Mouse (Mus musculus): Measurements from ENCODE around the gene Zrsr1. TPM values are rescaled to one million over a fixed set of nuclear protein-coding genes. Genes with fewer than 3 reads are reported as not detected.

The Zrsr1 gene
- total and polyA plus RNA-seq, 2 experiments from 2014 or later = 9.1 to 16.7 TPM

DNA sequence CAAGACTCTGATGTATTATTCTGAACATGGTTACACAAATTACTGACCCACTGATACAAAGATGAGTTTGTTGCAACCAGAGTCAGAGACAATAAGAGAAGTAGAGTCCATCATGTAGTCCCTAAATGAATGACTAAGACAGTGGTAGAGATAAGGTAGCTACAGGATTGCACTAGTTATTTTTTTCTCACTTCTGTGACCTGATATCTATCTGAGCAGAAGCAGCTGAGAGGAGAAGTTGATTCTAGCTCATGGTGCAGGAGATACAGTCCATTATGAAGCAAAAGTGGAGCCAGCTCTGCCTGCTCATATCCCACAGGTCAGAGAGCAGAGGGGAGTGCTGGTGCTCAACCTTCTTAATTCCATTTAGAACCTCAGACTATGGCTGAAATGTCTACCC, 39.6 kb upstream of the Zrsr1 start:
- no peaks in the 10 kb centered on the region for H3K36me3 ChIP-seq (ENCODE audit: insufficient read depth, low read length)

DNA sequence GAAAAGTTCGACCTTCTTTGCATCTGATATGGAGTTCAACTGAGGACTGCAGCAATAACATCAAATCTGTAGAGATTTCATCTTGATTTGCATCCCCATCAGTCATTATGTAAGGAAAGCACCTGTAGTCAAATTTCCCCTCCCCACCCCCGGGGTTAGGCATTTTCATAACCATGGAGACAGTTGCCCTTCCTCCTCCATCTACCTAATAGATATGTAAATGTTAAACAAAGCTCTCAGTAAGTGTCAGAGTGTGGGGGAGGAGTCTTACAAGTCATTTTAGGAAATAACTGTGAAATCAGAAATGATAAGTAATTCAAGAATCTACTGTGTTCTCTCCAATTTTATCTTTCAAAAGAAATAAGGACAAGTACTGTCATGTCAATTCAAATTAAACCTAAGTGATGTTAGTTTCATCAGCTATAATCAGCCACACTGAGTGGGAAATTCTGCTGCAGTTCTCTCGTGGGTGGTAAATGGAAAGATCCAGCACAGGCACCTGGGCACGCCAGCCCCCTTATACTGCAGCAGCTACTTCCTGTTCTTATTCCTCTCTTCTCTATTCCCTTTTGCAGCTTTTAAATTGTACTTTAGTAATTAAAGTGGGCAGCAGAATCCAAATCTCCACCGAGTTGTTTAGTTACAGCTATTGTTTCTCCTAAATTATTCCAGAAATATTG, 35.2 kb upstream of the Zrsr1 start:
- Histone ChIP-seq H3K36me3 (ENCODE audit: insufficient read depth, low read length) (no peaks in the 10 kb centered on the region), H3K27ac (no peak overlapping the region), H3K4me2 (ENCODE audit: low read depth, low read length) (no peak overlapping the region), H3K4me1 (ENCODE audit: insufficient read depth, low read length) (no peaks in the 10 kb centered on the region), H3K9me3 (ENCODE audit: low read length) (no peaks in the 10 kb centered on the region), H3K4me3 (ENCODE audit: low read length) (no peak overlapping the region), H3K9ac (replicated peaks; ENCODE audit: low read length) (no peak overlapping the region), H3K27me3 (ENCODE audit: insufficient read depth, low read length) (no peaks in the 10 kb centered on the region)
- WGBS = 48% methylated on average over 5 of the region's 5 CpGs
- no peak for ATAC-seq
- TF ChIP-seq CTCF (IDR thresholded peaks at IDR 0.05; ENCODE audit: low read depth) = no peak
- DNase-seq (ENCODE audit: low spot score) = no peak

More for the DNA sequence above, 39.6 kb upstream of the Zrsr1 start:
- no peak for ATAC-seq
- H3K9me3 ChIP-seq (ENCODE audit: low read length) = no peaks in the 10 kb centered on the region
- H3K4me2 ChIP-seq (ENCODE audit: low read depth, low read length) = no peak overlapping the region
- H3K4me3 ChIP-seq (ENCODE audit: low read length) = no peak overlapping the region
- H3K27me3 ChIP-seq (ENCODE audit: insufficient read depth, low read length) = no peaks in the 10 kb centered on the region
- no peak for TF ChIP-seq CTCF (IDR thresholded peaks at IDR 0.05; ENCODE audit: low read depth)
- no peak overlapping the region for H3K27ac ChIP-seq
- no peak for DNase-seq (ENCODE audit: low spot score)
- no peak overlapping the region for H3K9ac ChIP-seq (replicated peaks; ENCODE audit: low read length)
- H3K4me1 ChIP-seq (ENCODE audit: insufficient read depth, low read length) = no peaks in the 10 kb centered on the region

- Histone ChIP-seq H3K4me1 (ENCODE audit: insufficient read depth, low read length) (no peaks in the 10 kb centered on the region), H3K36me3 (ENCODE audit: insufficient read depth, low read length) (no peaks in the 10 kb centered on the region), H3K4me3 (ENCODE audit: low read length) (no peak overlapping the region), H3K27me3 (ENCODE audit: insufficient read depth, low read length) (no peaks in the 10 kb centered on the region), H3K4me2 (ENCODE audit: low read depth, low read length) (no peak overlapping the region), H3K27ac (no peak overlapping the region), H3K9ac (replicated peaks; ENCODE audit: low read length) (no peak overlapping the region), H3K9me3 (ENCODE audit: low read length) (no peaks in the 10 kb centered on the region)
- 90% methylated on average over 4 of the region's 4 CpGs for WGBS
- no peak for DNase-seq (ENCODE audit: low spot score)
- no peak for TF ChIP-seq CTCF (IDR thresholded peaks at IDR 0.05; ENCODE audit: low read depth)
- no peak for ATAC-seq
These were observed 34.0 kb upstream of the Zrsr1 start for GRCm38 (mm10) chr11:22937716-22938316.

- H3K4me3 ChIP-seq (ENCODE audit: low read length) = no peak overlapping the region
- WGBS = 91% methylated on average over 2 of the region's 2 CpGs
- DNase-seq (ENCODE audit: low spot score) (no peak), ATAC-seq (no peak)
- H3K9me3 ChIP-seq (ENCODE audit: low read length) = no peaks in the 10 kb centered on the region
- H3K4me1 ChIP-seq (ENCODE audit: insufficient read depth, low read length) = no peaks in the 10 kb centered on the region
- no peak for TF ChIP-seq CTCF (IDR thresholded peaks at IDR 0.05; ENCODE audit: low read depth)
- H3K9ac ChIP-seq (replicated peaks; ENCODE audit: low read length) = no peak overlapping the region
- no peak overlapping the region for H3K27ac ChIP-seq
- H3K36me3 ChIP-seq (ENCODE audit: insufficient read depth, low read length) = no peaks in the 10 kb centered on the region
- H3K27me3 ChIP-seq (ENCODE audit: insufficient read depth, low read length) = no peaks in the 10 kb centered on the region
- H3K4me2 ChIP-seq (ENCODE audit: low read depth, low read length) = no peak overlapping the region
These were observed 32.8 kb upstream of the Zrsr1 start for GRCm38 (mm10) chr11:22938983-22939382.

DNA sequence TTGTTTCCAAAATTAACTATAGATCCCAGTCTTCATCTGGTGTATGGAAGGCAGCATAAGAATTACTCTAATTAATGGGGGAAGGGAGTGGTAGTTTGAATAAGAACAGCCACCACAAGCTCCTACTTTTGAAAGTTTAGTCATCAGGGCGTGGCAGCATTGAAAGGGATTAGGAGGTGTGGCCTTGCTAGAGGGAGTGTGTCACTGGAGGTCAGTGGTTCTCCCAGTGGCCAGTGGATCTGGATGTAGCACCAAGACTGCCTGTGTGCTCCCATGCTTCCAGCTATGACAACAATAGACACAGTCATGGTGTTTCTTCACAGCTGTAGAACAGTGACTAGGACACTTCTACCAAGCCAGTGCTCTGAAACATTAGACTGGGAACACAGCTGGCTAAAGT, 22.7 kb upstream of the Zrsr1 start:
- H3K9ac ChIP-seq (replicated peaks; ENCODE audit: low read length) = no peak overlapping the region
- no peak overlapping the region for H3K4me3 ChIP-seq (ENCODE audit: low read length)
- no peaks in the 10 kb centered on the region for H3K36me3 ChIP-seq (ENCODE audit: insufficient read depth, low read length)
- no peak for TF ChIP-seq CTCF (IDR thresholded peaks at IDR 0.05; ENCODE audit: low read depth)
- no peaks in the 10 kb centered on the region for H3K27me3 ChIP-seq (ENCODE audit: insufficient read depth, low read length)
- H3K4me2 ChIP-seq (ENCODE audit: low read depth, low read length) = no peak overlapping the region
- no peak for DNase-seq (ENCODE audit: low spot score)
- ATAC-seq = no peak
- no peak overlapping the region for H3K27ac ChIP-seq
- H3K9me3 ChIP-seq (ENCODE audit: low read length) = no peaks in the 10 kb centered on the region
- WGBS = 91% methylated on average over 1 of the region's 1 CpGs
- no peaks in the 10 kb centered on the region for H3K4me1 ChIP-seq (ENCODE audit: insufficient read depth, low read length)

- Histone ChIP-seq H3K4me3 (ENCODE audit: low read length) (no peak overlapping the region), H3K27me3 (ENCODE audit: insufficient read depth, low read length) (no peaks in the 10 kb centered on the region), H3K4me1 (ENCODE audit: insufficient read depth, low read length) (no peaks in the 10 kb centered on the region), H3K9me3 (ENCODE audit: low read length) (no peaks in the 10 kb centered on the region), H3K4me2 (ENCODE audit: low read depth, low read length) (no peak overlapping the region), H3K36me3 (ENCODE audit: insufficient read depth, low read length) (no peaks in the 10 kb centered on the region; the same call in 1 of the 2 replicates), H3K27ac (no peak overlapping the region), H3K9ac (replicated peaks; ENCODE audit: low read length) (no peak overlapping the region)
- 0 out of 2 replicates have a peak, but pooled peaks have one; percentile 12 for TF ChIP-seq CTCF (IDR thresholded peaks at IDR 0.05; ENCODE audit: low read depth)
- no peak for ATAC-seq
- no peak for DNase-seq (ENCODE audit: low spot score)
- 89% methylated on average over 6 of the region's 6 CpGs for WGBS
These were observed 21.7 kb upstream of the Zrsr1 start for GRCm38 (mm10) chr11:22950131-22950530.

GRCm38 (mm10) chr11:22952668-22953067, 19.1 kb upstream of the Zrsr1 start:
- DNase-seq (ENCODE audit: low spot score) = no peak
- no peak overlapping the region for H3K4me3 ChIP-seq (ENCODE audit: low read length)
- no peak overlapping the region for H3K9ac ChIP-seq (replicated peaks; ENCODE audit: low read length)
- no peaks in the 10 kb centered on the region for H3K4me1 ChIP-seq (ENCODE audit: insufficient read depth, low read length)
- no peak for ATAC-seq
- TF ChIP-seq CTCF (IDR thresholded peaks at IDR 0.05; ENCODE audit: low read depth) = no peak
- H3K9me3 ChIP-seq (ENCODE audit: low read length) = no peaks in the 10 kb centered on the region
- H3K27me3 ChIP-seq (ENCODE audit: insufficient read depth, low read length) = no peaks in the 10 kb centered on the region
- H3K4me2 ChIP-seq (ENCODE audit: low read depth, low read length) = no peak overlapping the region
- no peaks in the 10 kb centered on the region; the same call in 1 of the 2 replicates for H3K36me3 ChIP-seq (ENCODE audit: insufficient read depth, low read length)
- H3K27ac ChIP-seq = no peak overlapping the region
- WGBS = 90% methylated on average over 7 of the region's 7 CpGs

All from hindbrain, postnatal 0 days (tissue).